Mouse (Mus musculus) layer of hippocampus, adult 8-10 months (tissue): ENCODE measurements around the gene Mcrip2. TPM values are rescaled to one million over a fixed set of nuclear protein-coding genes. Genes with fewer than 3 reads are reported as not detected.

Source experiments
- DNase-seq, 2 experiments: peaks; one replicate each; pipeline ENCODE4 v3.0.0; 2022; ENCODE audit warnings: low spot score in 2 of 2
- total RNA-seq, 4 experiments: library from RNA; stranded (reverse); gene quantifications; 2 replicates each; pipeline ENCODE4 v1.2.4; 2022

Mcrip2 gene
- total RNA-seq, 4 experiments from 2014 or later: 16.9 to 26.9 (median 21.5) TPM

DNA sequence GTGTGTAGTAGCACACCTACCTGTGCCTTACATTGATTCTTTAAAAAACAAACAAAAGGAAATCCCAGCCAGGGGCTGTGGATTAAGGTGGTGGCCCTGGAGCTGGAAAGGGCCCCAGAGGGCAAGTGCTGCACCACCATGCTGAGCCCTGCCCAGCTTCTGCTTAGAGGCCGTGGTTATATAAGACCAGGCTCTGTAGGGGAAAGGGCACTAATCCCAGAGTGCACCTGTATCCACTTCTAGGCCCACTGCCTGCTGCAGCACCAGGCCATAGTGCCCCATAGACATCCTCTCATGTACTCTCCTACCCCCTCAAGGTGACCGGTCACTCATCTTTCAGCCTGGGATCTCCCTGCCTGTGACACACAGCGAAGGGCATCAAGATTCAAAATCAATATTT lies 2.4 kb downstream of the Mcrip2 start:
- DNase-seq: no peak

GRCm38 (mm10) chr17:25865288-25865687 lies 3.3 kb downstream of the Mcrip2 start:
- no peak for DNase-seq

DNA sequence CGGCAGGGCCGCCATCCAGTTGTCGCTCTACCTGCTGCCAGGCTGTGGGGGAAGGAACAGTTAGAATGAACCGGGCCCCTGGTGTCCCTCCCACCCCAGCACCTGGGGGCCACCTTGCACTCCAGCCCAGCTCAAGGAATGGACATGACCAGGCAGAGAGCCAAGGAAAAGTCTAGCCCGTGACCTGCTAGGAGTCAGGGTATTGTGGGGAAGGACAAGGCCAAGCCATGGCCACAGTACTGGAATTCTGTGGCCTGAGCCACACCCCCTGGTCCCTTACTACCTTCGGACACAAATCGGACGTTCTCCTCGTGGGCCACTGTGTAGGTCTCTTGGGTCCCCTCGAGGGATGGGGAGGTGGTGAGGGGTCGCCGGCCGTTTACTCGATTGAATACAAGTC lies 4.3 kb downstream of the Mcrip2 start:
- no peak for DNase-seq

- no peak for DNase-seq
These were observed 4.9 kb downstream of the Mcrip2 start for GRCm38 (mm10) chr17:25863681-25864080.

- DNase-seq: no peak
These were observed 6.6 kb downstream of the Mcrip2 start for GRCm38 (mm10) chr17:25861704-25862612.

- peak; percentile 91 to 94 for DNase-seq
These were observed 7.5 kb downstream of the Mcrip2 start, which contains the start of gene Wdr90 for GRCm38 (mm10) chr17:25860832-25861703. TSS of gene Wdr90 (minus strand) at chr17:25861501.

- no peak for DNase-seq
These were observed 8.3 kb downstream of the Mcrip2 start for GRCm38 (mm10) chr17:25860229-25860628.

- DNase-seq: peak; percentile 92 to 94
These were observed 24.1 kb downstream of the Mcrip2 start, which contains the start of gene Rhot2 for GRCm38 (mm10) chr17:25844396-25844901. TSS of gene Rhot2 (minus strand) at chr17:25844851.

GRCm38 (mm10) chr17:25843636-25844395 lies 24.7 kb downstream of the Mcrip2 start:
- no peak for DNase-seq

- no peak for DNase-seq
These were observed 25.4 kb downstream of the Mcrip2 start for GRCm38 (mm10) chr17:25843122-25843521.

- DNase-seq: no peak
These were observed 26.1 kb downstream of the Mcrip2 start for GRCm38 (mm10) chr17:25842509-25842908.

DNA sequence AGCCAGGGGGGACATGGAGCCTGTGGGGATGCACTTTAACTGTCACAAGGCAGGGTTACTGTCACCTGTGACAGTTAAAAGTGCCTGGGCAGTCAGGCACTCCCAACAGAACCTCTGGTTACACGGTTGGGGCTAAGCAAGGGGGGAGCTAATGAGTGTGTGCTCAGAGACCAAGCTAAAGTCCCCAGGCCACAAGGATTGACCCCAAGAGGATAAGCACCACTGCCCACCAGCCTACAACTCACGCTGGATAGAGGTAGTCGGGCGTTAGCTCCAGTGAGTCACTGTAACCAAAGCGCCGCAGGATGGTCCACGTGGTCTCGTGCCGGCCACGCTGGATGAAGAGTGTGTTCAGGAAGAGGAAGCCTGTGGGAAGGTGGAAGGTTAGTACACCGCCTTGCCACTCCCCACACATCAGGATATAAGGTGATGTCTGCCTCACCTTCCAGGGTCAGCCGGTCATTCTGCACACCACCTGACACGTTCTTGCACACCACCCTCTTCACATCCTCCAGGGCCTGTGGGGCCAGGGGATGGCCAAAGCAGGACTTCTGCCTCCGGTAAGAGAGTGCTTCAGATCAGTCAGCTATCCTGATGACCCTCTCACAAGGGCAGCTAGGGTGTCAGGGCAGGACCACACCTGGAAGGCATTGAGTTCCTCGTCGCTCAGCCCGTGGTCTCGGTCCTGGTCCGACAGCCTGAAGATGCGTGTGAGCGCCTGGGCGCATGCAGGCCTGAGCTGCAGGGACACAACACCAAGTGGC lies 27.3 kb downstream of the Mcrip2 start, which contains the start of gene Gm20683:
TSS of gene Gm20683 (minus strand) at position 647 of the 764 bp plus-strand sequence.
- DNase-seq: no peak

- DNase-seq: no peak
These were observed 28.0 kb downstream of the Mcrip2 start for GRCm38 (mm10) chr17:25840519-25840918.

GRCm38 (mm10) chr17:25839455-25840235 lies 28.9 kb downstream of the Mcrip2 start:
- DNase-seq: no peak

DNA sequence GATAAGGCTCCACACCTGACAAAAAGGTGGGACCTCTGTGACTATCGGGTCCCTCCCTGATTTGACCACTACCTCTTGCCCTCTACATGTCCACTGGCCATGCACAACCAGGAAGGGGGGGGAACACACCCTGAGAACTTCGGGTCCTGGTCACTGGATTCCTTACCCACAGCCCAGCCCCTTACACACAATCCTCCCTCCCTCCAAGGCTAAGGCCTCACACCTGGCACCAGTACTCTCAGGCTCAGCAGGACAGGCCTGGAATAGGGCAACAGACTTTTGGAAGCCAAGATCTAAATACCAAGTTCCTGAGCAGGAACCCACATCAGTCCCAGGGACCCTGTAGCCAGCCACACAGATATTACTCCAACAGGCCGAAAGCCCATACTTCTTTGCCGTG lies 29.7 kb downstream of the Mcrip2 start:
- no peak for DNase-seq

- DNase-seq: no peak
These were observed 31.0 kb downstream of the Mcrip2 start for GRCm38 (mm10) chr17:25837533-25837932.

GRCm38 (mm10) chr17:25837076-25837410 lies 31.5 kb downstream of the Mcrip2 start, which contains the start of gene Rhbdl1:
TSS of gene Rhbdl1 (minus strand) at chr17:25837295.
- DNase-seq: peak; percentile 79 to 85

- peak in 1 of 2 experiments; percentile 53 for DNase-seq
These were observed 32.0 kb downstream of the Mcrip2 start for GRCm38 (mm10) chr17:25836397-25837075.

GRCm38 (mm10) chr17:25835816-25836215 lies 32.7 kb downstream of the Mcrip2 start:
- DNase-seq: no peak
